Mouse (Mus musculus) cerebellum, adult 9-10 months (tissue): Measurements from ENCODE around the gene Timp1.

Experiments
- DNase-seq: peaks from one replicate; pipeline ENCODE4 v3.0.0; 2022

The Timp1 gene

DNA sequence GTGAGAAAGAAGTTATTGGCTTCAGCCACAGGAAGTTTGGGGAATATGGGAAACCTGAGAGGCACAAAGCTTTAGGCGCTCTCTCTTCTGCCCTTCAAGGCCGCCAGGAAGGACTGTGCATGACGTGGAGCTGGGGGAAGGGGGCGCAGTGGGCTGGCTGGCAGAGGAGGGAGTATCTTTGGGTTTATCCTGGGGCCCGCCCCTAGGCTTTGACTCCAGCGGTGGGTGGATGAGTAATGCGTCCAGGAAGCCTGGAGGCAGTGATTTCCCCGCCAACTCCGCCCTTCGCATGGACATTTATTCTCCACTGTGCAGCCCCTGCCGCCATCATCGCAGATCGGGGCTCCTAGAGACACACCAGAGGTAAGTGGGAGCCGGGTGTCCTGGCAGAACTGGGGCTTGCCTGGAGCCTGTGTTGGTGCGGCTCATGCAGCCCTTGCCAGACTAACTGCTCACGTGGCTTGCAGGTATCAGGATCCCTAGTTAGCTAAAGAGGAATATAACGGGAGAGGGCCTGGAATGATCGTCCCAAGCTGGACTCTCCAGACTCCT lies at the start of gene Timp1:
Gene Timp1 (plus strand): TSS at position 205 of the 552 bp plus-strand sequence.
- DNase-seq: no peak

DNA sequence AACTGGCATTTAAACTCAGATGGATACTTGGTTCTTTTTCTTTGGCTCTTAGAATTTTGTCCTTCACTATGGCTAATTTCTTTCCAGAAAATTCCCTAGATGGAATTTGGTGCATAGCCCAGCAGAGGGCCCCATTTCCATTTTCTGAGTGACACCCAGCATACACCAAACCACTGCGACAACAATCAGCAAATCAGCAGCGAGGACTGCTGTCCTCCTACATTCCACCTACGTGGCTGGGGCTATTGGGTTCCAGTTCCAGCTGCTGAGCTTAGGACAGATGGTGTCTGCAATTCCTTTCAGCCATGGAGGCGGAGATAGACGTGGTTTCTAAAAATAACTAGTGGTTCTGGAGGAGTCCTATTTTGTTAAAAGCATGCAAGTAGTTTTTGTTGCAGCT lies 41.0 kb upstream of the Timp1 start:
- peak; percentile 77 for DNase-seq

DNA sequence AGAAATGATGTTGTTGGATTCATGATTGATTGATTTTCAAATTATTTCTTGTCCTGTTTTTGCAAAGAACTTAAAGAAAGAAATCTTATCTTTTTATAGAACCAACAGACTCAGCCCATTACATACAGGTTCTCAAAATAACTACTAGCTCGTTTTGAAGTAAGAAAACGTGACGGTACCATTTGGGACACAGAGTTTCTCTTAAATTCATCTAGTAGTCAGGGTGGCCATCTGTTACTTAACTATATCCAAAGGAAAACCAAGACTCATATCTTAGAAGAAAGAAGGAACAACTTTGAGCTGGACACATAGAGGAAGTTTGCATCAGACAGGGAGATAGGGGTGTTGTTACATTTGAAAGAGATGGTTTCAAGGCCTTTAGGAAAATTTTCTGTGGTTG lies 22.7 kb upstream of the Timp1 start:
- no peak for DNase-seq

DNA sequence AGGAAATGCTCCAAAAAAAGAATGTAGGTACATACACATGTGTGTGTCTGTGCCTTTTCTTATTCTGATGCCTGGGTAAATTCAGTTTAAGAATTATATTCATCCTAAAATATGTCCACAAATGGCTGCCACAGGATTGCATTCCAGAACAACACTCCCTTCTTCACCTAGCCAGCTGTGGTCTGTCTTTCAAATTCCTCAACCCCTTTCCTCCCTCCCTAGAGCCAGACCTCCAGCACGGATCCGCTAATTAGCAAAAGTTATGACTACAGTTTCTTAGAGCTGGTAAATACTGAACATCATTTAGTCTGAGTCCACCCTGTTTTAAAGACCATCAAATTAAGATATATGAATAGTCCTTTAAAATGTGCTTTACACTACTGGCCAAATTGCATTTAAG lies 22.1 kb upstream of the Timp1 start:
- DNase-seq: no peak

DNA sequence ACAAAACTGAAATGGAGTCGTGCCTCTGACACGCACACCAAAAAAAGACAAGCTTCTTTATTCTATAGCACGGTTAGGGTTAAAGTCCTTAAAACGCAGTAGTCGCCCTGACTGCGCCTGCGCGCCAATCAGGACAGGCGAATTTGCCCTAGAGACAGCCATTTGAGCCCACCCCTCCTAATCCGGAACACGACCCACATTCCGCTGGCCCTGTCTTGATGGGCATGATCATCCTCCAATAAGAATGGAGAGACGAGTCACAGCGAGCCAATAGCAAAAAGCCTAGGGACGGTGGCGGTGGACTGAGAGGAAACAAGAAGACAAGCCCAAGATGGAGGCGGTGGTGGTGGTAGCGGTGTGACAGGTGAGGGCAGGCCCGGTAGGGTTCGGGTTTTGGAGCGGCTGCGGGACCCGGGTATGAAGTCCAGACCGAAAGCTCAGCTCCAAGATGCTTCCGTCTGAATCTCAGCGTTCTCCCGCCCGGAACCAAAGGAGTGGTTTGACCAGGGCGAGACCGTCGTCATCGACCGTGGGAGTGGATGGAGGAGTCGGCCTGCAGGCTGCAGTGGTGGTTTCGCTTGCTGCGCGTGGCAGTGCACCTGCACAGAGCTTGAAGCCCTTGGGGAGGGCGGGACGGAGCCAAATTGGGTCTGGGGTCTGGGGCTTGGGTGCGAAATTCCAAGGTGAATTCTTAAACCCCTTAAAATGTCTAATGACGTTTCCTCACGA lies 21.5 kb upstream of the Timp1 start:
- peak; percentile 96 for DNase-seq

DNA sequence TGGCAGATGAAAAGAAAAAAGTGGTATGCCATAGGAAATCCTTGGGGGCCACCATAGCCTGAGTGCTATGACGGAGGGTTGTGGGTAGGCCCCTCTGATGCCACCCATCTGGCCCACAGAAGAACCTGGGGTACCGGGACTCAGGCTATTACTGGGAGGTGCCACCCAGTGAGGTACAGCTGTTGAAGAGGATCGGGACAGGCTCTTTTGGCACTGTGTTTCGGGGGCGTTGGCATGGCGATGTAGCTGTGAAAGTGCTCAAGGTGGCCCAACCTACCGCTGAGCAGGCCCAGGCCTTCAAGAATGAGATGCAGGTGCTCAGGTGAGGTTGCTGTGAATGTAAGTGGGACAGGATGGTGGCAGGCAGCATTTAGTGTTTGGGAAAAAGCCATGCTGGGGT lies 16.2 kb upstream of the Timp1 start:
- no peak for DNase-seq

DNA sequence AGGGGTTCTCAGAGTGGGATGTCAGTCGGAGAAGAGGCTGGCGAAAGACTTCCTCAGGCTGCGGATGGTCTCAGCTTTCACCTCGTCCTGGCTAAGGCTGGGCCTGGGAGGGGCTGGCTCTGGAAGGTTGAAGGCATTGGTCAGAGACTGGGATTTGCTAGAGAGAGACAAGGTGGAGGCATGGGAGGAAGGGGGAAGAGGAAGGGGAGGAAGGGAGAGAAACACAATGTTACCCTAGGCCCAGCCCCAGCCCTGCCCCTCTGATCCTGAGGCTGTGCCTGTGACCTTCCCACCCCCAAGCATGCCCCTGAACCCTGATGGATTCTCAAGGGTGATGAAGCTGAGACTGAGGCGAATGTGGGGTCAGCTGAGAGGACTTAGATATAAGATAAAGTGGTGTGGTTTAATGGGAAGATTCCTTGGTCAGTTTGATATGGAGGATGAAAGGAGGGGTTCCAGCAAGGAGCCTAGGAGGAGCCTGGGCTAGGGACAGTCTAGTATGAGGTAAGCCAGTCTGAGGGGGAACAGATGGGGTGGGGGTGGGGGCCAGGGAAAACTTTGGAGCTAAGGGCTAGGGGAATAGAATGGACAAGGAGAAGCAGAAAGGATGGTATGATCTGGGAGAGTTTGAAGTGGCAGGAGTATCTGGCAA lies 8.4 kb upstream of the Timp1 start:
- DNase-seq: no peak

DNA sequence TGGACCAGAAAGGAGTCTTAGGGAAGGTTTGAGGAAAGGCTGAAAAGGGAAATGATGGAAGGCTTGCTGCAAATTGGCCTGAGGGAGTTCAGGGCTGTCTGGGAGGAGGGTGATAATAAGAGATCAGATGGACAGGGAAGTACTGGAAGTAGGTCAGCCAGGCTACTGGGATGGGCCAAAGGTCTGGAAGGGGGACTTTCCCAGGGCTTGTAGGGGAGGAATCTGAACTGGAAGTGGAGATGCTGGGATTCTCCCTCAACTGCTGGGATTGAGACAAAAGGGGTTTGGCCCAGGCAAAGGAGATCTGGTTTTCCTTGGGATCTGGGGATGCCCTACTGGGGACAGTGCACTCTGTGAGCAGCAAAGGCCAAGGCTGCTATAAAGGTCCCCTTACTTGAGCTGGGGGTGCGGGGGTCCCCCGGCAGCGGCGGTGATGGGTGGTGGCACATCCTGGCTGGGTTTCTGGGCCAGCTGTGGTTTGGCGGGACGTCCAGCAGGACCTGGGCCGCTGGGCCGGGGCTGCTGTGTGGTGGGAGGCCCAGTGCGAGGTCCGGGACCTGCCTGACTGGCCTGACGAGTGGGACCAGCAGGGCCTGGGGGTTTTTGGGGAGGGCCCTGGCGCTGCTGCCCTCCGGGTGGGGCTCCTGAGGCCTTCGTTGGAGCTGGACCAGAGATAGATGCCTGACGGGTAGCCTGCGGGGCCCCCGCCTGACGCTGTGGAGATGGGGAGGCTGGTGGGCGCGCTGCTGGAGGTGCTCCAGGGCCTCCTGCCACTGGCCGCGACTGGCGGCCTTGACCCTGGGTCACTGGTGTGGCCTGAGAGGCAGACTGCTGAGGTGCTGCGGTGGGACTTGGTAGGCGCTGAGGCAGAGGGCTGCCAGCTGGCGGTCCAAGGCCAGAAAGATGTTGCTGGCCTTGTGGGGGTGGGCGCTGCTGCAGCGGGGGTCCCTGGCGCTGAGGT lies 7.6 kb upstream of the Timp1 start:
- DNase-seq: no peak

DNA sequence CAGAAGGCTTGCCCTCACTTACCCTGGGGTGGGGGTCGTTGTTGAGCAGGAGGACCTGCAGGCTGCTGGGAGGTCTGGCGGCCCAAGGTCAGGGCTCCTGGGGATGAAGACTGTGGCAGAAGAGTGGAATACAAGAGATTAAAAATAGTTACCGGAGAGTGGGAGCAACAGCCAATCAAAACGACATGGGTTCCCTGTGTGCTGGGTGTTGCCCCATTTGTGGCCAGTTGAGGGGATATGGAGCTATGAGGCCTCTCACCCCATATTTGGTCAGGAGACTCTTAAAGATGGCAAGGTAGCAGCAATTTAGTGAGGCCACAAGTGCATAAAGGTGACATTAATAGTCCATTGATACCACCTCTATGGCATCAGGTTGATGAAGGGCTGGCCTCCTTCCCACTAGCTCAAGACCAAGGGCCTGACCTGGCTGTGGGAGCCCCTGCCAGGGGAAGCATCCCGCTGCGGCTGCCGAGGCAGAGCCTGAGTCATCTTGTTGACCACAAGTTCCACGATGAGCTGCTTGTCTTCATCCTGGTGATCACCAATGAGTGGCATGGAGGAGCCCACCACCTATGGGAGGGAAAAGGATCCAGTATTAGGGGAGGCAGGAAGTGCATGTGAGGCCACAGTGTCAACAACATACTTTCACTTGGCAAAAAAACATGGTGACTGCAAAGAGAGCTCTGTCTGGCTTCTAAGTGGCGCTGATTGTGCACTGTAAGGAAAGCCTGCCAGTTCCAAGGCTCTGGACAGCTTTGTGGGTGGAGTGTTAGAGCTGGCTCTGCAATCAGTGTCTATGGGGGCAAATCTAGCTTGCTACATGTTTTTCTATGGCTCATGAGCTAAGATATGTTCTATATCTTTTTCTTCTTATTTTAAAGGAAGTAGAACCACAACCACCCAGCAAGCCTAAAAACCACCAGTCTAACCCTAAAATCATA lies 6.5 kb upstream of the Timp1 start:
- DNase-seq: no peak

DNA sequence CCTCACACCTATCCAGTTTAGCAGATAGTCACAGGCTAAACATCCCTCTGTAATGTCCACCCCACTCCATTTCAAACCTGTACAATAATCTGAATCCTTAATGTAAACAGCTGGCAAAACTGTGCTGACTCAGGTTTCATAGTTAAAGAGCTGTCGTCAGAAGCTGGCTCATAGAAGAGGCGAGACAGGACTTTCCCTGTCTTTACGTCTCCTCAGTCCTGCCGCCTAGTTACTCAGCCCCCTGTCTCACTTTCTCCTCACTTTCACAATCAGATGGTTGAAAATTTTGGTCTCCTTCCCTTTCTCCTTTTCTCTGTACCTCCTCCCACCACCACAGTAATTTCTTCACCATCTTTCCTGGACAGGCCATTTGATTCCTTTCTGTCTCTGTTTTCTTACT lies 1.9 kb upstream of the Timp1 start:
- DNase-seq: no peak

DNA sequence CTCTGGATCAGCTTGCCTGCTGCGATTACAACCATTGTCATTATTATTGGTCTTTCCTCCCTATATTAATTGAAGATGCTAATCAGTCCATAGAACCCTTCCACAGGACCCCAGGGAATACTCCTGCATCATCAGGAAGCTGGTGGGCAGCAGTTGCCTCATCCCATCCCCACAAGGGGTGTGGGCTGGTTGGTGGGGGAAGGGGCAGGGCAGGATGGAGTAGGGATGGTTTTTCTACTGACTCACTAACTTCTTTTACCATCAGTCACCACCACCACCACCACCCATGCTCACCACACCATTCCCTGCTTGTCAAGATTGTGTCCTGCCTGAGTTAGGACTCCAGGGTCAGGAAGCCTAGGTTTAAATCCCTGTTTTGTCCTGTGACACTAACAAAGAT lies 763 bp upstream of the Timp1 start:
- no peak for DNase-seq

DNA sequence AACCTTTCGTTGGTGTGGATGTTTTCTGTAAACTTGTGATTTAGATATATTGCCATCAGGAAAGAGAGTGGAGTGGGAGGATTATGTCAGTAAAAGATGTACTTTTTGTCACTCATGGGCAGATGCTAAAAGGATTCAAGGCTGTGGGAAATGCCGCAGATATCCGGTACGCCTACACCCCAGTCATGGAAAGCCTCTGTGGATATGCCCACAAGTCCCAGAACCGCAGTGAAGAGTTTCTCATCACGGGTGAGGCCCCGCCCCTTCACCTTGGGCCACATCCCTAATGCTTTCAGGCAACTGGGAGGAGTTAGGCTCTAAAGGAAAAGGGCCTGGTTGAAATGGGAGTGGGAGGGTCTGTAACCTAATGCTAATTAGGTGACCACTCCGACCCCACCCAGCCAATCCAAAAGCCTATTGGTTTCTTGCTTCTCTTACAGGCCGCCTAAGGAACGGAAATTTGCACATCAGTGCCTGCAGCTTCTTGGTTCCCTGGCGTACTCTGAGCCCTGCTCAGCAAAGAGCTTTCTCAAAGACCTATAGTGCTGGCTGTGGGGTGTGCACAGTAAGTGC lies 3.0 kb downstream of the Timp1 start:
- no peak for DNase-seq

DNA sequence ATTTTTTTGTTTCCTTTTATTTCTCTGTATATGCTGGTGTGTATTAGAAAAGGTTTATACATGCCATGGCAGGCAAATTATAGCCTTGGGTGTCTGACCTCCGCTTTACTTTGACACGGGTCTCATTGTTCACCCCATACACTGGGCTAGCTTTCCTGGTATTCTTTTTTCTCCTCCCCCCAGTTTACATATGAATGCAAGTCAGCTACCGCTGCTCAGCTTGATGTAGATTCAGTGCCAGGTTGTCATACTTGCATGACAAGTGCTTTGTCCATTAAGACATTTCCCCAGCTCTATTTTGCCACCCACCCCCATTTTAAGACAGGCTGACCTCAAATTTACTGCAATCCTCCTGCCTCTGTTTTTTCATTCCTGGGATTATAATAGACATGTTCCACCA lies 5.3 kb downstream of the Timp1 start:
- no peak for DNase-seq

DNA sequence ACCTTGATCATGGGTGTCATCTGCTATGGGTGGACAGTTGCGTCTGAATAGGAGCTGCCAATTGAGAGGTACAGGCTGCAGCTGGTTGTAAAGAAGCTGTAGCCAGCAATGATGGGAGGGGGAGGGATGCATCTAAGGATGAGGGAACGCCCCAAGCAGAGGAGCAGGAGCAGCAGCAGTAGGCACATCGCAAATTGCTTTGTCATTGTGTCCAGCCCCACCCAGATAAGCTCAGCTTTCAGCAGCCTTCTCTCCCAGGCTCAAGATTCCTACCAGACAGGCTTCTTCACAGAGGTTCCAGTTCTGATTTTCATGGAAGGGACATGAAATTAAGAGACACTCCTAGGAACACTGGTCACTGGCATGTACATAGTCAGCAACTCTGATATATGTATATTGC lies 40.1 kb downstream of the Timp1 start:
- DNase-seq: no peak

DNA sequence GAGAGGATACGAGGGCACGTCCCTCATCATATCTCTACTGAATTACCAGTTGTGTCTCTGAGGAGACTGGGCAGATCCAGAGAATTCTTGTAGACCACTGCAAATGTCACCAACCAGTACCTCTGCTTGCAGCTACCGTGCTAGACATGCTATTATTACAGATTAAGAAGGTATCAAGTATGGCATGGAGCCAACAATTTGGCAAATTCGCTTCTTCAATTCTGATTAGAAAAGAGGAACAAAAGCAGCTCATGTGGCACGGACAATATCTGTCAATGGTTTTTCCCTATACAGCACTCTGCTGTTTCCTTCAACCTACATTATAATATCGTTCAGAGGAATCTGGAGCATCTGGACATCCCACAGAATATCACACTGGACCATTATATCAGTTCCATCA lies 43.8 kb downstream of the Timp1 start:
- DNase-seq: no peak

DNA sequence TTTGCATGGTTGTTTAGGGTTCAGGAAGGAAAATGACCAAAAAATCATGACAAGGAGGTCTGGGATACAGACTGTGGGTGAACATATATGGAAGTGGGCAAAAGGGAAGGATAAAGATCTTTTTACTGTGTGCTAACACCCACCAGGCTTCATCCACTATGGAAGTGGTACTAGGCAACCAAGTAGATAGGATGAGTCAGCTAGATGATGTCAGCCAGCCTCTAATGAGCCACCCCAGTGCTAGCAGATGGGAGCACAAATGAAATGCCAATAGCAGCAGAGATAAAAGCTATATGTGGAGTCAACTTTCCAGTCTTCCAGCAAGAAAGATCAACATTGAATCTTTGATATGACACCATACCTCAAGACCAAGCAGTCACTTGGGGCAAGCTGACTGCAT lies 45.1 kb downstream of the Timp1 start:
- DNase-seq: no peak

DNA sequence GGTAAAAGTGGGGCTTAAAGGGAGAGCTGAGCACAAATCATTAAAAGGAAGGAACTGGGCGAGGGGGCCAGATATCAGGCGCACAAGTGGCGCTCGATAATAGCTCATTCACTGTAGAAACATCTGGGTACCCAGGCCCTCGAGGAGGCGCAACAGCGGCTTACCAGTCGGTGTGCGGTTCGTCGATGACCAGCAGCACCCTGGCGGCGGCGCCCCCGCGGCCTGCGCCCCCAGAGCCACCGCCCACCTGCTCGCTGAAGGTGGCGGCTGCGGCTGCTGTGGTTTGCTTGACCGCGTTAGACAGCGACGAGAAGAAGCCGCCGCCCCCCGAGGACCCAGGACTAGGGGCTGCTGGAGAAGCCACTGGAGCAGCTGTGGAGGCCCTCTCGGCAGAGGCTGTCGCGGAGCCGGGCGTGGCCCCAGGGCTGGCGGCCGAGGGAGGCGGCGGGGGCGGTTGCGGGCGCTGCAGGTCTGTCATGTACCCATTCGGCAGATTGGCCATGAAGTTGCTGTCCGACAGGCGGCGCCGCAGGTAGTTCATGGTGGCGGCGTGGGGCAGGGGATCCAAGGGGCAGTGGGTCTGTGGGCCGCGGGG lies 50.4 kb downstream of the Timp1 start:
- DNase-seq: peak; percentile 41

DNA sequence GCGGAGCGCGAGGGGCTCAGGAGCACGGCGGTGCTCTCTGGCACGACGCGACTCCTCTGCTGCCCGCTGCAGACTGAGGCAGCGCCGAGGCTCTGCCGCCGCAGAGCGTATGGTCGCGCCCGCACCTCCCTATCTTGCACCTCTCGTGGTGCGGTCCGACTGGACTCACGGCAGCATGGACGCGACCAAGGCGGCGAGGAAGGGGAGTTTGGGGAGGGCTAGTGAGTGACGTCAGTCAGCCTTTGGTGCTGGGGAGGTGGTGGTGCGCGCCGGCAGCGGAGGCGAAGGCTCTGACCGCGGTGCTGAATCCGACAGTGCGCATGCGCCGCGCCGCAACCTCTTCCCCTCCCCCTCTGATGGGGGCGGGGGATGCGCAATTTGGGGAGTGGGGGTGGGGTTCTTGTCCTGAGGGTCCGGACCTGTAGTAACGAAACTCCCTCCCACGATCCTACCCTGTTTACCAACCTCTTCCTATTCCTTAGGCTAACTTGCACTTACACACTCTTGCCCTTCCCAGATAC lies 50.9 kb downstream of the Timp1 start, which contains the start of gene Syn1:
Gene Syn1 (minus strand): TSS at position 161 of the 521 bp plus-strand sequence.
- DNase-seq: peak; percentile 92

DNA sequence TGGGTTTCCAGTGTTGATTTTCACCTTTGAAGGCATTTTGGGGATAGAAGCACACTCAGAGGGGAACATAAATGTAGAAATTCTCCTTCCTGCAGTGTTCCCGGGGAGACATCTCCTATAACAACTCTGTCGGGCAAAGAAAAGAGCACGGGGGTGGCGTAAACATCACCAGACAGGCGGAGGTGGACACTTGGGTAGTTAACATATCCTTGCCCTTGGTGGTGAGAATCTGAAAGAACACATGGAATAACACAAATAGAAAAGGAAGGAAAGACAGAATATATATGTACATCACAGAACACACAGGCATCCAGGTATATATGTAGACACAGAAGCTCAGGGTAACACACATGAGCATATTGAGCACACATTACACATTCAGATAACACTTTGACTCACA lies 51.4 kb downstream of the Timp1 start:
- no peak for DNase-seq

DNA sequence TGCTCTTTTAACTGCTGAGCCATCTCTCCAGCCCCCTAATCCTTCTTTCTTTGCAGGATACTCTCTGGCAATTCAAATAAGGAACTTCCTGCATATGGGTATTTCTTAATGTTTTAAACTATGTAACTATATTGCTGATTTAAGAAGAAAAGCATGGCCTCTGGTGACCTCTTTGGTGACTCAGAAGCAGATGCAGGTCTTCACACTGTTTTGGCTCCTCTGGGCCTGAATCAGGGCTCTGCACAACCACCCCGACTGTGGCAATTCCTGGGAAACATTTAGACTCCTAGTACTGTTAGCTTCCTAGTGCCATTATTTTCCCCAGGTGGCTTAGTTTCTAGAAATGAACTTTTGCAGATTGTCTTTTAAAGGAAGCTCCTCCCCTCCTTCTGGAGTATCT lies 53.5 kb downstream of the Timp1 start:
- no peak for DNase-seq
